Mouse (Mus musculus) embryonic facial prominence, embryonic 10.5 days (tissue): ENCODE results near the gene Slc36a1. TPM values are rescaled to one million over a fixed set of nuclear protein-coding genes. Genes with fewer than 3 reads are reported as not detected.
A peak's percentile ranks its signal among the peaks of the same experiment; 100 is the strongest.

Experiments
- DNase-seq: peaks from one replicate; pipeline ENCODE4 v3.0.0-alpha.2; 2017; ENCODE audit warnings: low spot score
- H3K27ac ChIP-seq: fragments of 300-500 bp; sonication (generic); replicated peaks from 2 replicates; pipeline ENCODE4 v1.5.1; 2016; ENCODE audit warnings: mild to moderate bottlenecking
- H3K27me3 ChIP-seq: fragments of 300-500 bp; sonication (generic); replicated peaks from 2 replicates; pipeline ENCODE4 v1.6.1; 2016; ENCODE audit warnings: low read depth, mild to moderate bottlenecking; ENCODE audit not compliant: poor library complexity, severe bottlenecking
- H3K36me3 ChIP-seq: fragments of 300-500 bp; sonication (generic); replicated peaks from 2 replicates; pipeline ENCODE4 v1.6.1; 2016; ENCODE audit warnings: mild to moderate bottlenecking, moderate library complexity
- H3K4me1 ChIP-seq: fragments of 300-500 bp; sonication (generic); 2 replicates; pipeline ENCODE4 v1.6.1; 2016
- H3K4me3 ChIP-seq: fragments of 300-500 bp; sonication (generic); 2 replicates; pipeline ENCODE4 v1.5.1; 2016; ENCODE audit warnings: mild to moderate bottlenecking, moderate library complexity
- H3K9me3 ChIP-seq: fragments of 300-500 bp; sonication (generic); 2 replicates; pipeline ENCODE4 v1.6.1; 2016; ENCODE audit warnings: mild to moderate bottlenecking
- WGBS: fragments of 180-500 bp; shearing (Covaris S2); methylation state at CpG from one replicate; pipeline ENCODE4 v1.1.7; 2016; 5-methylcytosine and 5-hydroxymethylcytosine counted together
- polyA plus RNA-seq: library from polyadenylated mRNA; unstranded; fragments of >200 nt; fragmentation: Nextera tagmentation; extraction: Ambion mirVana; gene quantifications from 2 replicates; pipeline ENCODE4 v1.2.1, GENCODE M21; 2016

Gene Slc36a1
- polyA plus RNA-seq, 1 experiment from 2014 or later: 1.3 TPM

- H3K27ac ChIP-seq: no peak overlapping the region
- H3K4me1 ChIP-seq: peaks cover 20% of the 10 kb centered on the region
- H3K9me3 ChIP-seq: no peaks in the 10 kb centered on the region
- H3K4me3 ChIP-seq: no peak overlapping the region
- 0 out of 2 replicates have a peak, but pooled peaks cover 6% of the 10 kb centered on the region for H3K27me3 ChIP-seq
- no peak for DNase-seq
- H3K36me3 ChIP-seq: no peaks in the 10 kb centered on the region
- 79% methylated on average over 5 of the region's 5 CpGs for WGBS
Observed at GRCm38 (mm10) chr11:55184246-55184645, 19.9 kb upstream of the Slc36a1 start.

DNA sequence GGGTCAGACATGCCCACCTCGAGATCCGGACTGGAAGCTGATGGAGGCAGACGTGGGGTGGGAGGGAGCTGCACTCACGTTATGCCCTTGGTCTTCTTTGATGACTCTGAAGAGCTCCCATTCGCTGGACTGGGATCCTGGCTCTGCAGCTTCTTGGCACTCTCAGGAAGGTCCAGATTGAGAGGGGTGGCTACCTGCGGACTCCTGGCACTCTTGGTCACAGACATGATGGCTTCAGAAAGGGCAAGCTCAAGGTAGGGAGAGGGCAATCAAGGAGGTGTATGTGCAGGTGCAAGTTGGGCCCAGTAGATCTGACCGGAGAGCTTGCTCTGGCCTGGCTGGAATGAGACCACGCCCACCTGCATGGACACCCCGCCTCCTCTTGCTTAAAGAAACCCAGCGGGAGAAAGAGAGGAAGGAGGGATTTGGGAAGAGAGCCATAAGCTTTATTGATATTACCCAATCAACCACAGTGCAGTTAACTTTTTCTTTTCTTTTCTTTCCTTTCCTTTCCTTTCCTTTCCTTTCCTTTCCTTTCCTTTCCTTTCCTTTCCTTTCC is 19.3 kb upstream of the Slc36a1 start, which contains the start of gene Slc36a2:
Gene Slc36a2, minus strand, starts transcription at position 345 of the 559 bp plus-strand sequence.
- WGBS: 23% methylated on average over 10 of the region's 10 CpGs
- H3K27ac ChIP-seq: no peak within 1 kb of the TSS

GRCm38 (mm10) chr11:55187292-55187691 is 16.9 kb upstream of the Slc36a1 start:
- no peak for DNase-seq
- Histone ChIP-seq H3K9me3 (no peaks in the 10 kb centered on the region), H3K4me1 (peaks cover 20% of the 10 kb centered on the region), H3K36me3 (no peaks in the 10 kb centered on the region), H3K4me3 (no peak overlapping the region), H3K27me3 (0 out of 2 replicates have a peak, but pooled peaks cover 6% of the 10 kb centered on the region), H3K27ac (no peak overlapping the region)
- 78% methylated on average over 4 of the region's 4 CpGs for WGBS

More for the DNA sequence above, 19.3 kb upstream of the Slc36a1 start, which contains the start of gene Slc36a2:
- Histone ChIP-seq H3K9me3 (no peaks in the 10 kb centered on the region), H3K4me1 (peaks cover 20% of the 10 kb centered on the region), H3K36me3 (no peaks in the 10 kb centered on the region), H3K27me3 (0 out of 2 replicates have a peak, but pooled peaks cover 6% of the 10 kb centered on the region), H3K4me3 (no peak within 1 kb of the TSS)
- DNase-seq: no peak

DNA sequence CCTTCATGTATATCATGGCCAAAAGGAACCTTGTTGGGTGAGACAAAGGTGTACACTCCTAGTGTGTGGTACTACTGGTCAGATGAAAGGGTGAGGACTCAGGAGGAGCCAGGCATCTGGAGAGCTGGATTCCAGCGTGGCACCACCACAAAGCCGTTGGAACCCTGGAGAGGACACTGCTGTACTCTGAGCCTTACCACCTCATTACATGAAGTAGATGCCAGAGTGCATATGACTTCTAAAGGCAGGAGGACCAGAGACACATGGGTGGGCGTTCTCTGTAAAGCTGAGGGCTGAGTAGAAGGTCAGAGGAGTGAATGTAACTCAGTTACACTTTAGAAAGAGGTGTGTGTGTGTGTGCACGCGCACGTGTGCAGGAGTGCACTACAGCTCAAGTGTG is 16.4 kb upstream of the Slc36a1 start:
- no peaks in the 10 kb centered on the region for H3K9me3 ChIP-seq
- no peak overlapping the region for H3K4me3 ChIP-seq
- 0 out of 2 replicates have a peak, but pooled peaks cover 6% of the 10 kb centered on the region for H3K27me3 ChIP-seq
- H3K27ac ChIP-seq: no peak overlapping the region
- no peak for DNase-seq
- H3K4me1 ChIP-seq: peaks cover 20% of the 10 kb centered on the region
- 87% methylated on average over 6 of the region's 6 CpGs for WGBS
- no peaks in the 10 kb centered on the region for H3K36me3 ChIP-seq

DNA sequence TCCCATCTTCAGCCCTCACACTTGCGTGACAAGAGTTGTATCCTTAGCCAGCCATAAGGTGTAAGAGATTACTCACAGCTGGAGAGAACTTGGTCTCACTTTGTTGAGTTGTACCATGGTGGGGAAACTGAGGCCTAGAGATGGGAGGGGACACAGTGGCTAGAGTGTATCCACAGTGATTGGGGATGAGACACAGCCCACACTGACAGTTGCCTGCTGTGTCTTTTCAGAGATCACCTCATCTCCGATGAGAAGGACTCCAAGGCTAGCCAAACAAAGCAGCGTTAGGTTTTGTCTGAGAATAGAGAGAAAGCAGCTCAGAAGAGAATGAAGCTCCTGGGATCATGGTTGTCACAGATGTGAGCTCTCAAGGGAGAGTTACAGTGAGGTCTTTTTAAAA is 13.9 kb upstream of the Slc36a1 start:
- DNase-seq: no peak
- 82% methylated on average over 3 of the region's 3 CpGs for WGBS
- no peaks in the 10 kb centered on the region for H3K9me3 ChIP-seq
- no peak overlapping the region for H3K27ac ChIP-seq
- no peaks in the 10 kb centered on the region for H3K4me1 ChIP-seq
- H3K27me3 ChIP-seq: no peaks in the 10 kb centered on the region
- no peaks in the 10 kb centered on the region for H3K36me3 ChIP-seq
- no peak overlapping the region for H3K4me3 ChIP-seq

DNA sequence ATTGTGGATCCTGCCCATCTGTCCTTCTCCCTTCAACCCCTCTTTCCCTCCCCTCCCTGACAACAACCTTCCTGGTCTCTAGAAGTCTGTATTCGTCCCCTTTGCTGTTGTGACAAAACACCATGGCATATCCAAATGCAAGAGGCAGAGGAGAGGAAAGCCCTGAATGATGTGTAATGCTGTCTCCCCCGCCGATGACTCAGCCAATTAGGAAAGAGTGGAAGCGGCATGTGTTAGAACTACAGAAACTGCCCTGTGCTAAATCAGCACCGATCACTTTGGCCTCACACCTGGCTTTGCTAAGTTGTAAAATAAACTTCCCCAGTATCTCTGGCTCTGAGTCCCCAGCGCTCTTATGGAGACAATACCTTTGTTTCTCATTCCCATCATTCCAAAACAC is 7.1 kb upstream of the Slc36a1 start:
- no peaks in the 10 kb centered on the region for H3K27me3 ChIP-seq
- DNase-seq: no peak
- H3K4me1 ChIP-seq: no peaks in the 10 kb centered on the region
- no peak overlapping the region for H3K4me3 ChIP-seq
- no peaks in the 10 kb centered on the region for H3K9me3 ChIP-seq
- WGBS: 66% methylated on average over 6 of the region's 6 CpGs
- H3K36me3 ChIP-seq: no peaks in the 10 kb centered on the region
- H3K27ac ChIP-seq: no peak overlapping the region

DNA sequence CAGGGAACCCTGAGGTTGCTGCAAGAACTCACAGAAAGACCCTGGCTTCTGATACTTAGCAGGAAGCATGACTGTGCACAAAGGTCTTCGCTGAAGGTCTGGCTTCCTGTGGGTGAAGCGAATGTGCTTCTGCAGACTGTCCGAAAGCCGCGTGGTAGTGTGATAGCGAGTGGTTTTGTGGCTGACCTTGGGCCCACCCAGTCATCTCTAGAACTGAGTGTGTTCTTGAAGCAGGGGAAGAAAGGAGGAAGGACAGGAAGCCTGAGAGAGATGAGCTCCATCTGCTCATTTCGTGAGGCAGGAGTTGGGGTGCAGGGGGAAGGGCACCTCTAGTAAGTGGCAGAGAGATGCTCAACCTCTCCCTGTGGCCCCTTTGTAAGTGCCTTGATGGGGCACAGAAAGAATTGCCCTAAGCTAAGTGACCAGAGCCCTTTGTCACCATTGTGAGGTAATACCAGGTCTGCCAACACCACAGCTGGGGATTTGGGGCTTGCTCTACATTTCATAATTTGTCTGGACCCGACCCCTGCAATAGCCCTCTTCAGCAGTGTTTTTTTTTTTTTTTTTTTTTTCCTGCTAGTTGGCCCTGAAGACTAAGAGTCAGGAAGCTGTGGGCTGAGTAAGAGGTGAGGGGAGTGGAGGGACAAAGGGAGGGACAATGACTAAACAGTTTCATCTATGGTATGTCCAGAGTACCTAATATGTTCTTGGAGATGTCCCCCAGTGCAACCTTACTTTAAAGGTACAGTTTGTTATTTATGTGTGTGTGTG is 6.2 kb upstream of the Slc36a1 start:
- no peak for DNase-seq
- Histone ChIP-seq H3K4me3 (no peak overlapping the region), H3K27ac (no peak overlapping the region), H3K9me3 (no peaks in the 10 kb centered on the region), H3K27me3 (no peaks in the 10 kb centered on the region), H3K4me1 (no peaks in the 10 kb centered on the region), H3K36me3 (no peaks in the 10 kb centered on the region)
- 80% methylated on average over 8 of the region's 8 CpGs for WGBS

GRCm38 (mm10) chr11:55204602-55205001 is 452 bp downstream of the Slc36a1 start:
- Histone ChIP-seq H3K9me3 (no peaks in the 10 kb centered on the region), H3K27ac (peak overlapping the region; percentile 85), H3K4me3 (peak overlapping the region; percentile 86), H3K27me3 (0 out of 2 replicates have a peak, but pooled peaks cover 10% of the 10 kb centered on the region), H3K4me1 (peaks cover 26% of the 10 kb centered on the region), H3K36me3 (no peaks in the 10 kb centered on the region)
- WGBS: 13% methylated on average over 17 of the region's 17 CpGs
- no peak for DNase-seq

GRCm38 (mm10) chr11:55208001-55208690 is 4.0 kb downstream of the Slc36a1 start:
- 69% methylated on average over 6 of the region's 6 CpGs for WGBS
- Histone ChIP-seq H3K4me3 (no peak overlapping the region), H3K27ac (no peak overlapping the region; the same call in 1 of the 2 replicates), H3K36me3 (no peaks in the 10 kb centered on the region; the same call in 1 of the 2 replicates), H3K9me3 (no peaks in the 10 kb centered on the region), H3K27me3 (0 out of 2 replicates have a peak, but pooled peaks cover 10% of the 10 kb centered on the region), H3K4me1 (peaks cover 45% of the 10 kb centered on the region)
- no peak for DNase-seq

DNA sequence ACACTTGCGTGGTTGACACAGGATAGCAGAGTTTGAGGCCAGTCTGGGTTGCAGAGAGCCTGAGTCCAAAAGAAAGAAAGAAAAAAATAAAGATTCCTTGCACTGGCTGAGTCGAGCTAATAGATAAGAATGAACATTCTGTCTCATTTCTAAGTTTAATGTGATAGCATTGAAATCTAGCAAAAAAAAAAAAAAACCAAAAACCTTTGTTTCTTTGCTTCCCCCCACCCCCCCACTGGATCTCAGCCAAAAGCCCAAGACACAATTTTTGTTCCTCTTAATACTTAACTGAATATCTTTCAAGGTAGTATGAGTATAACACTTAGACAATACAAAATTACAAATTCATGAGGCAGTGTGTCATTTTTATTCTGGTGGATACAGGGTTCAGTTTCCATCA is 4.9 kb downstream of the Slc36a1 start:
- no peak overlapping the region for H3K4me3 ChIP-seq
- 0 out of 2 replicates have a peak, but pooled peaks cover 10% of the 10 kb centered on the region for H3K27me3 ChIP-seq
- peaks cover 45% of the 10 kb centered on the region for H3K4me1 ChIP-seq
- DNase-seq: no peak
- no peaks in the 10 kb centered on the region; the same call in 1 of the 2 replicates for H3K36me3 ChIP-seq
- no peak overlapping the region for H3K27ac ChIP-seq
- H3K9me3 ChIP-seq: no peaks in the 10 kb centered on the region
- 82% methylated on average over 2 of the region's 2 CpGs for WGBS

DNA sequence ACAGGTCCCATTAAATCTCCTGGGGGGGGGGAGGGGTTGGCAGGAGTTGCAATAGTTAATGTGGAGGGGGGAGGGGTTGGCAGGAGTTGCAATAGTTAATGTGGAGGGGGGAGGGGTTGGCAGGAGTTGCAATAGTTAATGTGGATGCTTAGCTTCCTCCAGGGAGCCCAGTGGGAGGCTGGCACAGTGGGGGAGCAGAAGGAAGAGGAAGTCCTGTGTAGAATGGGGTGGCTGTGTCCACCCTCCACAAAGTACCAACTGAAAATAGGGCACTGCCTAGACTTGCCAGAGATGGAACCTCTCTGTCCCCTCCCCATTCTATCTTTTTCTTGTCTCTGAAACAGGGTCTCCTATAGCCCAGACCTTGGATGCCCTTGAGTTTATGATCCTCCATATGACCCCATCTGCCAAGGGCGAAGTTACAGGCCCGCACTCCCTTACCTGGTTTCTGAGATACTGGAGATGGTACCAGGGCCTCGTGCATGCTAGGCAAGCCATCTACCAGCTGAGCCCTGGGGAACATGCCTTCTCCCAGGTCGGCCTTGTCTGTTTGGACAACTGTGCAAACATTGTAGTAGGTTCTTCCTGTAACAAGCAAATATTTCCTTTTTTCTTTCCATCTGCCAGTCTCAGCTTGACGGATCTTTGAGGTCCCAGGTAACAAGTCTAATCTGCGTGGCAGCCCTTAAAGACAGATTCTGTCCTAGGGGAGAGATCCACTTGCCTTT is 5.6 kb downstream of the Slc36a1 start:
- no peaks in the 10 kb centered on the region for H3K9me3 ChIP-seq
- H3K4me3 ChIP-seq: no peak overlapping the region
- H3K27ac ChIP-seq: no peak overlapping the region
- H3K36me3 ChIP-seq: peaks cover 3% of the 10 kb centered on the region; the same call in 1 of the 2 replicates
- WGBS: 74% methylated on average over 6 of the region's 6 CpGs
- no peak for DNase-seq
- peaks cover 39% of the 10 kb centered on the region for H3K4me1 ChIP-seq
- 0 out of 2 replicates have a peak, but pooled peaks cover 10% of the 10 kb centered on the region for H3K27me3 ChIP-seq

DNA sequence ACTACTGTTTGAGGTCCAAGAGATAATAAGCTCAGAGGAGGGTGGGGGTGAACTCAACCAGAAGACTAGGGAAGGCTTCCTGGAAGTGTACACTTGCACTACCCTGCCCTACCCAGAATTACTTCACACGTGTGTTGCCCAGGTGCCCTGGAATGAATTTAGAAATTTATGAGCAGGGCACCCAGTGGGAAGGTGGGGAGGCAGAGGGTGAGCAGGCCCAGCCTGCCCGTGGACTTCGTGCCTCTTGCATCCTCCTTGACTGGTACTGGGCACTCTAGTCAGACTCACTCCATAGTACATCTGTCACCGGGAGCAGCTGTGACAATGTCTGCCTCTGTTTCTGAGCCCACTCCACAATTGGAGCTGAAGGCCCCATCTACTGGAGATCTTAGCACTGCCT is 9.4 kb downstream of the Slc36a1 start:
- Histone ChIP-seq H3K27ac (no peak overlapping the region), H3K36me3 (peaks cover 3% of the 10 kb centered on the region; the same call in 1 of the 2 replicates), H3K4me1 (peaks cover 30% of the 10 kb centered on the region), H3K4me3 (no peak overlapping the region), H3K27me3 (no peaks in the 10 kb centered on the region), H3K9me3 (no peaks in the 10 kb centered on the region)
- WGBS: 94% methylated on average over 4 of the region's 4 CpGs
- DNase-seq: no peak
